Mouse (Mus musculus): ENCODE data around the gene Pde4d.

DNA sequence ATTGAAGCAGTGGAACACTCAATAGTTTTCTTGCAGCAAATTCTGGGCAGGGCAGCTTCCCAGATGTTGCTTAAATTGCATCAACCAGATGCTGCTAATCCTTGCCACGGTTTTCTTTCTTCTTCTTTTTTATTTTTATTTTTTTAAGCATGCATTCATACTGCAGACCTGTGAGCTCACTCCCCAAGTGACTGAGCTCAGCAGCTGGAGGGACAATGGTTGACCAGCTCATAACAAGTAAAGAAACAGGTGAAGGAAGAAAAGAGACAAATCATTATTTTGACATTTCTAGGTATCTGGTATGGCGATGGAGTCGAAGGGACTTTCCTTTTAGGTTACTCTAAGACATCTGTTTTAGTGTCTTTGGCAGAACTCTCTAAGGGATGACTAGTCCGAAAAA is 308.6 kb downstream of the Pde4d start:
- TF ChIP-seq POLR2A (IDR thresholded peaks at IDR 0.05; ENCODE audit: extremely low read depth, insufficient read depth, low read length) = no peak
- no peak for TF ChIP-seq CTCF (IDR thresholded peaks at IDR 0.05; ENCODE audit: extremely low read depth, insufficient read depth, low read length)
